Mouse (Mus musculus): Measurements from ENCODE around the gene Casq2. TPM values are rescaled to one million over a fixed set of nuclear protein-coding genes. Genes with fewer than 3 reads are reported as not detected.

Casq2 gene
- total RNA-seq, 2 experiments from 2014 or later: 579 to 657 TPM

DNA sequence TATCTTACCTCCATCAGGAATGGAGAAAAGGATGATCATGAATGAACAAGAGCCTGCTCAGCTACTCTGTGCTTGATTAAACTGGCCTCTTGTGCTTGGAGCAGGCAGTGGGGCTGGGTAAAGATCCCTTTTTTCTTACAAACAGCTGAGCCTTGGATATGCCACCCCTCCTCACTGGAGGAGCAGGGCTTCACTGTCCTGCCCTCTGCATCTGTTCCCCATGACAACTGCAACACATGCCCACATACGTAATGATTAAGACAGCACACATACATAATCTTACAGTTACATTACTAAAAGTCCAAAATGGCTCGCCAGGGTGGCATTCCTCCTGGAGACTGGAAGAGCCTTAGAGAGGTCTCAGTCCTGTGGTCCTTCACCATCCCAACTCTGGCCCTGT lies 6.8 kb upstream of the Casq2 start:
- no peak for DNase-seq (ENCODE audit: low spot score in 2 of 2)

DNA sequence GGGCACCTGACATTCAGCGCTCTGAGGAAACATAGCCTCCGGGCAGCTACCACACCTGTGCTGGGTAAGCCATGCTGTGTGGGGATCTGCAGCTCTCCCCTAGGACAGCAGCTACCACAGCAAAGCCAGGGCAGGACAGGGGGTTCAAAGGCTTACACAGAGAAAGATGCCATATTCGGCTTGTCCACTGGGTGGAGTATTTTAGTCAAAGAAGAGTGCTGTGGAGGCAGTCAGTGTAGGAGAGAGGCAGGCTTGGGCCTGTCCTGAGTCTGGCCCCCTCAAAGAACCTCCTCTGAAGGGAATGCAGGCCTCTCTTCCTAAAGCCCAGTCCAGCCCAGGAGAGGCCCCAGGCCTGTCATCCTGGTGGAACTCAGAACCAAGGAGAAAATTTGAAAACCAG lies 4.4 kb upstream of the Casq2 start:
- peak; percentile 50 to 77 for DNase-seq (ENCODE audit: low spot score in 2 of 2)

DNA sequence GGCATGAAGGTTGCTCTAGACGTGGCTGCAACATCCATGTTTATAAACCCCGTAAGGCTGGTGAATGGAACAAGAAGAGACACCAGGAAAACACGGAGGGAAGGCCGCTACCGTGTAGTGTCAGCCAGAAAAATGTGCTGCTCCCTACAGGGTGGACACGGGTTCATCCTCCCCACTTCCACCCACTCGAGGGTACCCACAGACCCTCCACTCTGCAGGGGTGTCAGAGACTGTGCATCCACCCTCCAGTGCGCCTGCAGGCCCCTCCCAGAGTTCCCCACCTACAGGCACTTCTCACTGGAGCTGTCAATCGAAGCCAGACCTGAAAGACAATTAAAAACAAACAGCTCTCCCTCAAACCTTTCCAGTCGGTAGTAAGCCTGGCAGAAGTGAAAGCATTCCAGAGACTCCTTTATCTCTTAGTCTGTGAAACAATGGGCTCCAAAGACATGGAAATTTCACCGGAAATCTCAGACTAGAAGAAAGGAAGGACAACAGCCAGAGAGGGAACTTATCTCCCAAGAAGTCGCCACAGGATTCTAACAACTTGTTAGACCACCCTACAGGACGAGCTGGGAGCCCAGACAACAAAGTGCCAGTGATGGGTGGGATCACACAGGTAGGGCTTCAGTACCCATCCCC lies 2.5 kb upstream of the Casq2 start:
- DNase-seq (ENCODE audit: low spot score in 2 of 2): no peak

DNA sequence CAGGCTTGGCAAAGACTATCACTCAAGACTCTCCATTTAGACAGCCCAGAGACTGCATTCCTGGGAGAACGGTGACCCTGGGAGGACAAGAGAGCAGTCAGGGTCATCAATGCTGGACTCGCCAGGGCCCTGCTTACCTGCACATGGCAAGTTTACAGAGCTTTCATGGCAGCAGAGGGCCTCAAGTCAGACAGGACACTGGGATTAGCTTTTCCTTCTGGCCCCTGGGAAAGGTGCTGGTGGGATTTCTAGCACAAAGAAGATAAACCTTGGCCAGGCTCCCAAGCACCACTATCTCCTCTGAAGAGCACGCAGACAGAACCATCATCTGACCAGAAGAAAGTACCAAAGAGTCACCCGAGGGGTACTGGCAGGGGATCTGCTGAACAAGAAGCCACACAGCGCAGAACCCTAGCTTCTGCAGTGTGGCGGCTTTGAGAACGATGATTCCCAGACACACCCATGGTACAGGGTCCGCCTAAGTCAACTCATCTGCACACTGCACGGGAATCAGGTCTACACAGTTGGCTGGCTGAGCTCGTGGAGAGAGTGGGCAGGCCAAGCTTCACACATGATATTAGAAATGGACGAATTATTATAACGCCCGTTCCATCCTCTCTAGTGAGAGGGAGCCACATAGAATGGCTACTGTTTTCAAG lies 1.3 kb upstream of the Casq2 start:
- DNase-seq (ENCODE audit: low spot score in 2 of 2): no peak

DNA sequence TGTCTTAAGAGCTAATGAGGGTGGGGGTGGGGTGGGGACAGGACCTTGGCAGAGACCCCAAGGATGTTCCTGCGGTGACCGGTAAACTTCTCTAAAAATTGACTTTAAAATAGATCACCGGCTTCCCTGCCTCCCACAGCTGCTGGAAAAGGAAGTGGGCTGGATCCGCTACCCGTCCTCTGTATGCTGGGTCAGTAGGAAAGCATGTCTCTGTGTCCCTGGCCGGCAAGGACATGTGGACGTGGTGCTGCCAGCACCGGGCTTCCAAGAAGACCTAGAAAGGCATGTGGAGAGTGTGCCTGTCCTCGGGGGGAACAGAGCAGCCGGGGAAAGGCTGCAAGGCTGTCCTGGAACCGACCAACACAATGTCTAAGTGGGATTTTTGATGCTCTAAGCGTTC lies 496 bp upstream of the Casq2 start:
- peak in 1 of 2 experiments; percentile 36 for DNase-seq (ENCODE audit: low spot score in 2 of 2)

DNA sequence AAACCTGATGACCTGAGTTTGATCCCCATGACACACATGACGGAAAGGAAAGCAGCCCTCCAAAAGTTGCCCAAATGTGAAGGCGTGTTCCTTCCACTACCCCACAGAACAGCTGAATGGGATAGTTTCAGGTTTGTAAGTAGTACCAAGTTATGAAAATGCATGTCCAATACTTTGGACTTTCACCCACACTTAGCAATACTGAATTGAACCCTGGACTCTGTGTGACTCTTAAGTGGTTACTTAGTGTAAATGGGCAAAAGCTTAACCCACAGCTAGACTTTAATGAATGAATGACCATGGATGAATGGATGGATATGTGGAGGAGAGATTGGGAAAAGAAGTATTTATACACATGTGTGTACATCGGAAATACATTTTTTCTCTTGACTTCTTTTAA lies 8.6 kb downstream of the Casq2 start:
- DNase-seq (ENCODE audit: low spot score in 2 of 2): no peak

DNA sequence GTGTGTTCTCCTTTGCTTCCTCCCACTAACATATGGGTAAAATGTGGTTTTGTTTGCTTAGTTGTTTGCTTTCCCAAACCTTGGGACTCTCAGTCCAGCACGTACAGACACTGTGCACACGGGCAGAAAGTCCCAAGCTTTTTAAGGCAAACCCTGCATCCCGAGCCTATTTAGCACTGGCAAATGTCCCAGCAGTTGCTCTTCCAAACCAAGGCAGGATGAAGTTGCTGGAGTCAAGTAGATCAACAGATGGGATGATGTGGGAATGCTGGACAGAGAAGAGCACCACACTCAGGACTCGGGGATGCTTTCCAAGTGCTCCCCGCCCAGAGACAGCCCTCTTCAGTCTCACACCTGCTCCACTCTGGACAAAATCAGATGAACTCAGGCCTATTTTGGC lies 9.2 kb downstream of the Casq2 start:
- peak in 1 of 2 experiments; percentile 48 for DNase-seq (ENCODE audit: low spot score in 2 of 2)

DNA sequence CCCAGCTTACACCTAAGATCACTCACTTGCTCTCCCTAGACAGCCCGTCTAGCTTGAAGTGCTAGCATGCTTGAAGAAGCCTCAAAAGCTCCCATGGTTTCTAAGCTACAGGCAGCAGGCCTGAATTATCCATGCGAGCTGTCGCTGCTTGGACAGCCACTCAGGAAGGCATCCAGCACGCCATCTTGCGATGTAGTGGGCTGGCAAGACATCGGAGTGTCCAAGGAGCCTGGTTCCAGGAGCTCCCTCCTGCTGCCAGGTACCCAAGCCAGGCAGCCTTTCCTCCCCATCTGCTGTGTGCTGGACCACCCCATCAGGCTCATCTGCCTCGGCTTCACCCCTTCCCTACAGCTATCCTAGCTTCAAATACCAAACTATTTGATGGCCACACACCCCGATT lies 10.2 kb downstream of the Casq2 start:
- no peak for DNase-seq (ENCODE audit: low spot score in 2 of 2)

DNA sequence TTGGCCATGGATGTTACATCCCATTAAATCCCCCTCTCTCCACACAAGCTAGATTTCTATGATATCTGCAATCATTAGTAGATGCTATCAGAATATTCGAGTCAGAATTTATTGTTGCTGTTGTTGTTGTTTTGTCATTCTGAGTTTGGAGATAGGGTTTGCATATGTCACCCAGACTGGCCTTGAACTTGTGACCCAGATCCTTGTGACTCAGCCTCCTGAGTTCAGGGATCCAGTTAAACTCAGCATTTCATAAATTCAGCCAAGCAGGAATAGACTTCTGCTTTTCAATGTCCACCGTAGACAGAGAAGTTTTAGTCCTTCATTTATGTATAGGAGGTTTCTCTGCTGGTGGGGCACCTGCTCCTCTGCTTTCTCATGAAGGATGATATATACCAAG lies 10.8 kb downstream of the Casq2 start:
- no peak for DNase-seq (ENCODE audit: low spot score in 2 of 2)

DNA sequence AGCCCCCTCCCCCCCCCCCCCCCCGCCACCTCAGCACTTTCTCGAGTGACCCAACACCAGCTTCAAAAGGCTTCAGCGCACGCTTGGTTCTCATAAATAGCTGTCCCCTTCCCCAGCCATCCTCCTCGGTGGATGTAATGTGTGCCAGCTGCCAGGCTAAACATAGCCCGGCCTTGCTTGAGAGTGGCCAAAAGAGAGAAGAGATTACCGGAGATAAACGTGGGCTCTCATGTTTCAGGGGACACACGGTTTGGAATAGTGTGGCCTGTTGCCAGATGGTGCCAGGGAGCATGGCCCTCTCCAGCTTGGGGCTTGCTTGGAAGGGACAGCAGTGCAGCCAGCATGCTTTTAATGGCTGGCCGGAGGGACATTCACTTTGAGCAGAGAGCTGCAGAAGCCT lies 13.0 kb downstream of the Casq2 start:
- DNase-seq (ENCODE audit: low spot score in 2 of 2): peak in 1 of 2 experiments; percentile 29

DNA sequence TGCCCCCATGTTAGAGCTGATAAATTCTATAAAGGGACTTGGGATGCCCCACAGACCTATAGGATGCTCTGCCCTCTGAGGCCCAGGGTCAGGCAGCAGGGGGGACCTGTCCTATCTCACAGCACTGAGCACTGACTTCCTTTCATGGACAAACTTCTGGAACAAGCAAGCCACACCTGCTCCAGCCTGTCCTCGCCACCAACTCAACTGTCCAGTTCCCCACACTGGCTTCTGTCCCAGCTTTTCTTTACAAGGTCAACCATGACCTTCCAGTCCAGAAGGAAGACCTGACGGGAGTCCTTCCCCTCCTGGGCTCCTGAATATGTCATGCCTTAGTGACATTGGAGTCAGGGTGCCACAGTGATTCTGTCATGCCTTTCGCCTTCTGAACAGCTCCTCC lies 13.6 kb downstream of the Casq2 start:
- no peak for DNase-seq (ENCODE audit: low spot score in 2 of 2)

DNA sequence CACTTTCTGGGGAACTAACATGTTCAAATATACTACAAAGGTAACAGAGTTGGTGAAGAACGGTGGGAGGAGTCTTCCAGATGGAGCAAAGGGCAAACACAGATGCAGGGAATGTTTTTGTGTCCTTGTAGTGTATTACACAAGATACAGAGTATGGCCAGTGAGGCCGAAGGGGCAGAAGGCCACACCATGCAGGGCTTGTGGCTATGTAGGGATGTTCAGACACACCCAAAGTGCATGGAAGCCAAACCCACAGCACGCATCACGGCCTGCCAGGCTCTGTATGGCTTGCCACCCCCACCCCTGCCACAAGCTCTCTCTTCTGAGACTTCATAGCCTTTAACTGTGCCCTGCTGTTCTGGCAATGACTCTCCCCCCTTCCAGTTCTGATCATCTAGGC lies 15.2 kb downstream of the Casq2 start:
- no peak for DNase-seq (ENCODE audit: low spot score in 2 of 2)

DNA sequence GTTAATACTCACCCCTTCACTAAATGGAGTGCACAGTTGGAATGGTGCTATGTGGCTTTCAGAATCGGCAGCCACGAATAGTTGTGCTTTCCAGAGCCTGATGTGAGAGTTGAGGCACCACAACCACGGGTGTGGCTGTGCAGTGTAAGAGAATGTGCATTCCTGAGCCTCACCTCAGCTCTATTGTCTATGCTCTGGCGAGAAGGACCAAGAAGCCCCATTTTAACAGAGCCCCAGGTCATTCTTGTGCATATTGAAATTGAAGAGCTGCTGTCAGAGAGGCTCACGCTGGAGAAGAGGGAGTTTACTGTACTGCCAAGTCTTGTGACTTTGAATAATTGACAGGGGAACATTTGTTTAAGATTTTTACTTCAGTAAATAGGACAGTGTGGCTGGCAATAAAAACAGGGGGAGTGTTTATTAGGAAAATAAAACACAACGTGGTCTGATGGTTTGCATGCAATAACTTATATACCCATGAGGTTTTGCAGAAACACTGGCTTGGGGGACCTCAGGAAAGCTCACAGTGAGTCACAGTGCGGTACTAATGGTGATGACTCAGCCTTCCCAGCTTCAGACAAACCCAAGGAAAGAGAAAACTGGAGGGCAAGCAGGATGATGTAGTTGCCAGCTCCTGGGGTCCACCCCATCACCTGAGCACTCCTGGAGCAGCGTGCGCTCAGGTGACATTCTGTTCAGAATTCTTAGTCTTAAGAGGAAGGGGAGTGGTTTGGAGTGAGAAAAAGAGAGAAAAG lies 17.8 kb downstream of the Casq2 start:
- no peak for DNase-seq (ENCODE audit: low spot score in 2 of 2)

DNA sequence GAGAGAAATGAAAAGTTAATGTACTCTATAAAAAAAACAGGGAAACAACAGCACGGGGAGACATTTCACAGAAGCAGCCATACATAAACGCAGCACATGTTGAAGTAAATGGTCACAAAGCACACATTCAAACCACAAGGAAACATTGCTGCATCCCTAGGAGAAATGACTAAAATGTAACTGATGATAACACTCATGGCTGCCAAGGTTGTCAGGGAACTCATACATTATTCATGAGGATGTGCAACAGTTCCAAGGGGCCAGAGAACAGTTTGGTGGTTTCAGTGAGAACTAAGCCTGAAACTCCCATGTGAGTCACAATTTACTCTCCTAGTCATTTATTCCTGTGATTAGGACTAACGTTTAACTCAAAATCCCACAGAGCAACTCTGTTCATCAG lies 22.0 kb downstream of the Casq2 start:
- DNase-seq (ENCODE audit: low spot score in 2 of 2): no peak

DNA sequence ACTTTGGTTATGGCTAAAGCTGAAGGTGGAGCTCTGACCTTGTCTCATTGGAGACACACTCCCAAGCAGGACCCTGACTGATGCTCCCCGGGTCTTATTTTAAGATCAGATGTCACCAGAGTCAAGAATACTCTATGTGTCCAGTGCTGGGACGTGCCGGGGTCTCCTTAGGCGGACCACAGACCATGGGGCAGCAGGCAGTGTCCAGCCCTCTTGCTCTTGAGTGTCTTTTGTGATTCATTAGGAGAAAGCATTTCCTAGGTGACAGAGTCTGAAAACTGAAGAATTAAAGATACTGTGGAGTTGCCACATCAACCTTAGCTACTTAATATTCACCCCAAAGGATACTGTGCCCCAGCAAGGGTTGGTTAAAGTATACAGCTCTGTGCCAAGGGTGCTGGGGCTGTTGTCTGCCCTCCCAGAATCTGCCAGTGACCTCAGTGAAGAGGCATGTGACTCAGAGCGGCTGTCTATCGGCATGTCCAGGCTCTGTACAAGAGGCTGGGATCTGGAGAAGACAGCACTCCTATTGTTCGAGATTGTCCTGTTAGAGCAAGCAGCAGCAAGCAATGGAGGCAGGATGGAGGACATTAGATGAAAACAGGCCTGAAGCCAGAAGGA lies 25.9 kb downstream of the Casq2 start:
- DNase-seq (ENCODE audit: low spot score in 2 of 2): no peak

DNA sequence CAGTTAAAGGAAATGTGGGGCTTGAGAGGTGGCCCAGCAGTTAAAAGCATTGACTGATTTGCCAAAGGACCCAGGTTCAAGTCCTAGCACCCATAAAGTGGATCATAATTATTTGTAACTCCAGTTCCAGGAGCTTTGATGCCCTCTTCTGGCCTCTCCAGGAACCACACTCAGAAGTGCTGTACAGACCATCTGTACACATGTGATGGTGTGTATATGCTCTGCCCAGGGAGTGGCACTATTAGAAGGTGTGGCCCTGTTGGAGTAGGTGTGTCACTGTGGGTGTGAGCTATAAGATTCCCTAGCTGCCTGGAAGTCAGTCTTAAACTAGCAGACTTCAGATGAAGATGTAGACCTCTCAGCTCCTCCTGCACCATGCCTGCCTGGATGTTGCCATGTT lies 34.7 kb downstream of the Casq2 start:
- DNase-seq (ENCODE audit: low spot score in 2 of 2): no peak

DNA sequence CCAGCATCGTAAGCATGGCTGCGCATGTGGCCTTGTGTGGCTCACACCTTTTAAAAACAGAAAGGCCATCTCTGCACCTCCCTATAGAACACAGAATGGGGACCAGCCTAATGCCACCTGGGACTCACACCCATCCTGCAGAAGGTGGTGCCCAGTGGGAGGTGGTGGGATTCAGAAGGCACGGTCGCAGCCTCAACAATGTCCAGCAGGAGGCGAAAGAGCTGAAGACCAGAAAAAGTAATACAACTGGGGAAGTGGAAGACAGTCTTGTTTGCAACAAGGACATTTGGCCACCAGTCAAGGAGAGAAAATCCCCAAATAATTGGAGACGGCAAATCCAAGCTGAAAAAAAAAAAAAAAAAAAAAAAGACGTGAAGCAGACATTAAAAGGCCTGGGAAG lies 35.8 kb downstream of the Casq2 start:
- no peak for DNase-seq (ENCODE audit: low spot score in 2 of 2)

DNA sequence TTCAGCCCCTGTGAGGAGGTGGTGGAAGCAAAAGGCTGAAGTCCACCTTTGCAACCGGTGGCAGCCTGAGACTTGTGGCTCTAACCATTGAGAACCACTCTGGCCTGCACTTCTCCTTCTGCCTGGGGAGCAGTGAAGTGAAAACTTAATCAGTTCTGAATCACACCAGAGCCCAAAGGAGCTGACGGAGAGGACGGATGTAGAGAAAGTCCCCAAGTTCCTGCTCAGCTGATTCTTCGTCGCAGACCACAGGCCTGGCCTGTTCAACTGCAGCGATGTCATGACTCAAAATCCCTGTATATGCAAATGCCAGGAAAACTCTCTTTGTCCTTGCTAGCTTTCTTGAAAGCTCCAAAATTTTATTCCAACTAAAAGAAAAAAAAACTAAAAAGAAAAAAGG lies 37.4 kb downstream of the Casq2 start:
- DNase-seq (ENCODE audit: low spot score in 2 of 2): no peak

DNA sequence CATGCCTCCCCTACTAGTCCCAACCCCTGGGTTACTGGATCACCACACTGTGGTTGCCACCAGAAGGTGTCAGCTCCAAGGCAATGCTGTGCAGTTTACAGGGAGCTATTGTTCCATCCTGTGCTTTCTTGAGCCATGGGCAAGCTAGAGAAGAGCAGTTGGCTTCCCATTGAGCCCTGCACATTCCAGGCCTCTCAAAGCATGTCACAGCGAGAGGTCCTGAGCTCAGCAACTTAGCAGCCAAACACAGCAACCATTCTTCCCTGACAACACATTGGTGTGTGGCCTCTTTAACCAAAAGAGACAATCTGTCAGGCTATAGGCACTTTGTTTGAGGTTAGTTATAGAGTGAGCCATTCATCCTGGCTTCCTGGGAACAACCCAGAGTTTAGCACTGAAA lies 39.3 kb downstream of the Casq2 start:
- DNase-seq (ENCODE audit: low spot score in 2 of 2): no peak

DNA sequence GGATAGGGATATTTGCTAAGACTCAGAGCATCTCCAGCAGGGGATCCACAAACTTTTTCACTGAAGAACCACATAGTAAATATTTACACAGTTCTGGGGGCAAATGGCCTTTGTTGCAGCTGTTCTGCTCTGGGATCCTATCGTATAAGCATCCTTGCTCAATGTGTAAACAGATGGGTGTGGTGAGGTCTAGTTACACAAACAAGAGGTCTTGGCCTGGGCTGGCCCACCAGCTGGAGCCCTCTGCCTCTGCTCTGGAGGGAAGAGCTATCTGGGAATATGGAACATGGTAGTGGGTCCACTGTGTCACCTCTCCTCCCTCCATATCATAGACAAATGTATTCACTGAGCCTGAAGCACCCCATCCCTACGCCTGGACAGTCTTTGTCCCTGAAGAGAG lies 40.9 kb downstream of the Casq2 start:
- DNase-seq (ENCODE audit: low spot score in 2 of 2): no peak

DNA sequence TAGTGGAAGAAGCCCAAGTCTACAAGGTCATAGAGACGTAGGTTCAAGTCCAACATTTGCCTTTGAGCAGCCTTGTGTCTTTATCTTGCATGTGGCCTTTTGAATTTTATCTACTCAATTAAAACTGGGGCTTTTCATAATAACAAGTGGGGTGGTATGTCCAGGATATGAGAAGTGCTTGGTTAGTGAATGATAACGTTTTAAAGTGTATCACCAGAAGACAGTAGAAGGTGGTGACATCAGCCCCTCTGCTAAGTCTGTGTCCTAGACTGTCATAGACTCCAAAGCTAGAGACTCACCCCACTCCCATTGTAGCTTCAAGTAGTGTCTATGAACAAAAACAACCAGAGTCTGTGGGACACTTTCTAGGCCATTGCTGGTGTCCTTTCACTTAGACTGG lies 42.0 kb downstream of the Casq2 start:
- no peak for DNase-seq (ENCODE audit: low spot score in 2 of 2)

DNA sequence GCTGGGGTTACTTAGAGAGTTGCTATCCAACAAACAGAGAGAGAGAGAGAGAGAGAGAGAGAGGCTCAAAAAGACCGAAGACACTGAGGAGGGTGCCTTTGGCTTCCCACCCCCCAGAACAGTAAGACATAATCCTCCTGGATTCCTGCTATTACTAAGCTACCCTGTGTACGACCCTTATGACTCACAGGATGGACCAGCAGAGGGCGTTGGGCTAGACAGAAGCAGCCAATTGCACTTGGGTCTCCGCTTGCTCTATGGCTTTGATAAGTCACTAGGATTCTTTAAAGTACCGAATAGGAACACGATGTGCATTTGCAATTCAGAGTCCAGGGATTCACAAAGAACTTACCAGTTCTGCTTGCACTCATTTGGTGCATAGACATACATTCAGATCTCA lies 44.3 kb downstream of the Casq2 start:
- no peak for DNase-seq (ENCODE audit: low spot score in 2 of 2)
